Mouse (Mus musculus) forebrain, embryonic 10.5 days (tissue): ENCODE measurements around the gene Prok2. TPM values are rescaled to one million over a fixed set of nuclear protein-coding genes. Genes with fewer than 3 reads are reported as not detected.

Experiments used
- DNase-seq: peaks from one replicate; pipeline ENCODE4 v3.0.0-alpha.2; 2017; ENCODE audit warnings: low spot score; ENCODE audit errors: extremely low spot score
- H3K27ac ChIP-seq: fragments of 300-500 bp; sonication (generic); 2 replicates; pipeline ENCODE4 v1.5.1; 2016; ENCODE audit warnings: mild to moderate bottlenecking
- H3K27me3 ChIP-seq: fragments of 300-500 bp; sonication (generic); 2 replicates; pipeline ENCODE4 v1.6.1; 2016; ENCODE audit warnings: mild to moderate bottlenecking; ENCODE audit not compliant: poor library complexity, severe bottlenecking
- H3K36me3 ChIP-seq: fragments of 300-500 bp; sonication (generic); replicated peaks from 2 replicates; pipeline ENCODE4 v1.6.1; 2016; ENCODE audit warnings: mild to moderate bottlenecking, moderate library complexity
- H3K4me1 ChIP-seq: fragments of 300-500 bp; sonication (generic); 2 replicates; pipeline ENCODE4 v1.6.1; 2016
- H3K4me3 ChIP-seq: fragments of 300-500 bp; sonication (generic); 2 replicates; pipeline ENCODE4 v1.5.1; 2016; ENCODE audit warnings: mild to moderate bottlenecking, moderate library complexity
- H3K9me3 ChIP-seq: fragments of 300-500 bp; sonication (generic); 2 replicates; pipeline ENCODE4 v1.6.1; 2016; ENCODE audit warnings: mild to moderate bottlenecking, moderate library complexity
- WGBS: fragments of 180-500 bp; shearing (Covaris S2); methylation state at CpG from one replicate; pipeline ENCODE4 v1.1.7; 2016; 5-methylcytosine and 5-hydroxymethylcytosine counted together
- polyA plus RNA-seq: library from polyadenylated mRNA; unstranded; fragments of >200 nt; fragmentation: Nextera tagmentation; extraction: Ambion mirVana; gene quantifications from 2 replicates; pipeline ENCODE4 v1.2.1, GENCODE M21; 2016

Gene Prok2
- polyA plus RNA-seq, 1 experiment from 2014 or later, result 1.2 TPM

DNA sequence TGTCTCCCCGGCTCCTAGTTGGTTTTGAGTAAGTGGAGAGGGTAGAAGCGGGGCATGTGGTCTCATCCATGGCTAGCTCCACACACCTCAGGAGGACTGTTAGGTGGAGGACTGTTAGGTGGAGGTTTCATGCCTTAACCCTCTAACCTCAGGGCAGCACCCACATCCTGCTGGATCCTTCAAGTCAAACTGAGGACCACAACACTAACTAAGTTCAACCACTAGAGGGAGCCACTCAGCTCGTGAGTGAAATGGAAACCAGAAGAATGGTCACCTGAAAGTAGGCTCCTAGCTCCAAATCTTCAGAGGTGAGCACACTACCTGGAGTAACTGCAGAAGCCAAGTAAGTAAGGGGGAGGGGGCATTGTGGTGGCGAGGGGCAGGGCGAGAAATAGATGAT, 41.3 kb downstream of the Prok2 start:
- 54% methylated on average over 5 of the region's 5 CpGs for WGBS
- H3K4me3 ChIP-seq, result no peak overlapping the region
- DNase-seq, result no peak
- no peak overlapping the region for H3K27ac ChIP-seq
- H3K4me1 ChIP-seq, result no peaks in the 10 kb centered on the region
- no peaks in the 10 kb centered on the region for H3K36me3 ChIP-seq
- H3K27me3 ChIP-seq, result peaks cover 13% of the 10 kb centered on the region
- peaks cover 4% of the 10 kb centered on the region; the same call in 1 of the 2 replicates for H3K9me3 ChIP-seq

DNA sequence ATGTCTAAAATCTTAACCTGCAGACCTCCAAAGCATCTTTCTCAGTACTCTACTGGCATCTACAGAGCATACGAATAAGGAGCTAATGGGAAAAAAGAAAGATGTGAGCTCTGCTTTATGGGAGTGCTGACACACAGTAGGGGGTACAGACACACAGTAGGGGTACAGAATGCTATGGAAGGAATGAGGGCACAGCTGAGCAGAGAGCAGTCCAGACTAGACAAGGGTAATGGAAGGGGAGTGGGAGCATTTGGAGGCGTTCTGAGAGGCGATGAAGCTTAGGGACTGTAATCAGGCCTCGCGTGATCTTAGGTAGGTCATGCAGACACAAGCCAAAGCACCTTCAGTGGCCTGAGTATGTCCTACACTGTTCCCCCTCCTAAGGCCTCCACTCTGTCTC, 42.2 kb downstream of the Prok2 start:
- Histone ChIP-seq H3K4me3 (no peak overlapping the region), H3K36me3 (no peaks in the 10 kb centered on the region), H3K4me1 (no peaks in the 10 kb centered on the region), H3K27me3 (0 out of 2 replicates have a peak, but pooled peaks cover 6% of the 10 kb centered on the region), H3K9me3 (peaks cover 4% of the 10 kb centered on the region; the same call in 1 of the 2 replicates), H3K27ac (no peak overlapping the region)
- no peak for DNase-seq
- 93% methylated on average over 5 of the region's 5 CpGs for WGBS

DNA sequence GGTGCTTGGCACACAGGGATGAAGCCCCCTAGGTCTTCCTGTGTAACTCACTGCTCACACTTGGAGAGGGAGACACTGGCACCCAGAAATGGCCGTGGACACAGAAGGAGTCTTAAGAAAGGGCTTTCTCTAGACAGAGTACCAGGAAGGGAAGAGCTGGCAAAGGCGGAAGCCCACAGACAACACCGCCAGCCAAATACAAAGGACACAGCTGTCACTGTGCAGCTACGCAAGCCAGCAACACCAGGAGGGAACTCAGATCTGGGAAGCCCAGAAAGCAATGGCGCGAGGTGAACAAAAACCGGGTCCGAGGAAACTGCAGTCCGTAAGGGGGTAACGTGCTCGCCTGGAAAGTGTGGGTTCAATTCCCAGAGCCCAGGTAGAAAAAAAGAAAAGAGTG, 48.1 kb downstream of the Prok2 start:
- 82% methylated on average over 11 of the region's 11 CpGs for WGBS
- Histone ChIP-seq H3K27me3 (no peaks in the 10 kb centered on the region), H3K27ac (no peak overlapping the region), H3K4me3 (no peak overlapping the region), H3K4me1 (peaks cover 16% of the 10 kb centered on the region), H3K9me3 (no peaks in the 10 kb centered on the region), H3K36me3 (no peaks in the 10 kb centered on the region)
- no peak for DNase-seq

DNA sequence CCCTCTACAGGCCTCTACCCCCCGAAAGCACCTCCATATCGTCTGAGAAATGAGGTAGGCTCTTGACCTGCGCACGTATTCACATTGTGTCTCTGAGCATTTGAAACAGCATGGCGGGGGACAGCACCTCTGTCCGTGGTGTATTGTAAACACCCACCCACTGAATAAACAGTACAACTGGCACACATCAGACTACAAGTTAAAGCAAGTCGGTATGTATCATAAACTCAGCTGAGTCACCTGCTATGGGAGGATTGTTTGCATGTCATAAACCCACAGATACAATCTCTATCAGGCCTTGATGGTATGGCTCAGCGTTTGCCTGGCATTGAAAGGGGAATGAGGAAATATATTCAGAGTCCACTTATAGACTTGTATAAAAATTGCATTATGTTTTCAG, 48.9 kb downstream of the Prok2 start:
- no peak overlapping the region for H3K27ac ChIP-seq
- H3K9me3 ChIP-seq, result no peaks in the 10 kb centered on the region
- H3K27me3 ChIP-seq, result no peaks in the 10 kb centered on the region
- H3K36me3 ChIP-seq, result no peaks in the 10 kb centered on the region
- no peak overlapping the region for H3K4me3 ChIP-seq
- 89% methylated on average over 8 of the region's 8 CpGs for WGBS
- DNase-seq, result no peak
- H3K4me1 ChIP-seq, result peaks cover 16% of the 10 kb centered on the region

DNA sequence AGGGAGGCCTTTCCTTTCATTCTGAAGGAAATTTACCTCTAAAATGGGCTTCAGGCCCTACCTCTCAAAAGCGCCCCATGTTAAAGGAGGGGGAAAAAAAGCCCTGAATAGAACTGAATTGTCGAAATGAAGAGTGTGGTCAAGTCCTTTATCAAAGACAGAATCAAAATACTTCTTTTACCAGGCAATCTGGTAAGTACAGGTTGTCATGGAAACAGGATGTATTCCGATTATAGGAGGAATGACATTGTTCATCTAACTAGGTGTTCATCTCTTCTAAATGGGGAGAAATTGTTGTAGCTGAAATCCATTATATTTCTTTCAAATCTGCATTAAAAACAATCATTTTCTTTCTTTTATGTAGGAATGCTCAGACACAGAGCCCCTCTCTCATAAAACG, 51.7 kb downstream of the Prok2 start:
- Histone ChIP-seq H3K4me3 (no peak overlapping the region), H3K4me1 (peaks cover 40% of the 10 kb centered on the region), H3K27me3 (no peaks in the 10 kb centered on the region), H3K27ac (no peak overlapping the region), H3K9me3 (no peaks in the 10 kb centered on the region), H3K36me3 (no peaks in the 10 kb centered on the region)
- 73% methylated on average over 4 of the region's 4 CpGs for WGBS
- DNase-seq, result no peak

DNA sequence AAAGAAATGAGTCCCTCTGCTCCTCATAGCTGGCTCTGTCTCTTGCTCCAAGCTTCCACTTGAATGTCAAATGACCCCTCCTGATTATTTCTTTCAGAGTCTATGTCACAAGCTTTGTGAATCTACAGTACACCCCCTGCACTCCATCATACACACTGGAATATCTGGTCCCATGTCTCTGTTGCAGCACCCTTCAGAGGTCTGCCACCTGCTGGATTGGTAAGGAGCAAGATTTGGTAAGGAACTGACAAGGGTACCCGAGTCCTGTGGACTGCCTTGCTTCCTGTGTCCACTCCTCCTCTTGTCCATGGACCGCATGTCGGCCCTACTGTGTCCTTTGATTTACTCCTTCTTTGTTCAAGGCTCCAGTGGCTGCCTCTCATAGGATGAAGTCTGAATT, 54.4 kb downstream of the Prok2 start:
- Histone ChIP-seq H3K27ac (no peak overlapping the region), H3K27me3 (peaks cover 23% of the 10 kb centered on the region), H3K4me3 (no peak overlapping the region), H3K4me1 (peaks cover 58% of the 10 kb centered on the region), H3K36me3 (no peaks in the 10 kb centered on the region), H3K9me3 (no peaks in the 10 kb centered on the region)
- 80% methylated on average over 3 of the region's 3 CpGs for WGBS
- no peak for DNase-seq

DNA sequence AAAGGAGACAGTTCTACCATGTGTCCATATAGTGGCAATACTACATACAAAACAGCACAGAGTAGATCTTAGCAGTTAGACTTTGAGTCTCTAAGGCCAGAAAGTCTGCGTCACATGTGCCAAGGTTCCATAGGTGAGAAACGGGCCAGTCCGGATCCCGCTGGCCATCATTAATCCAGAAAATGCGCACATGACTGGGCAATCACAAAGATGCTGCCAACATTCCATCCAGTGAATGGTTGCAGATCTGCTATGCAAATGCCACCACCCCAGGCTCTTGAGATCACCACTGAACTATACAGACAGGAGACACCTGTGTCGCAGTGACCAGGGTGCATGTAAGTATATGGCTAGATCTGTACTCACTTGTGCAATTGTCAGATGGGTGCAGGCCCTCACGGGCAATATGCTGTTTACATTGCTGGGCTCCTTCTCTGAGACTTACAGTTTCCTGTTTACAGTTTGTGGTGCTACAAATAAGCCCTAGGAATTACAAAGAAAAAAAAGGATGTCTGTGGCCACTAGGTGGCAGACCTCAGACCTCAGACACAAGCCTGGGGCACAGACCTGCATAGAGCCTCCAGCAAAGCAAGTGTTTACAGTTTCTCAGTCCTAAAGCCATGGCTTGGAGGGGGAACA, 55.6 kb downstream of the Prok2 start:
- Histone ChIP-seq H3K9me3 (no peaks in the 10 kb centered on the region), H3K27me3 (peaks cover 29% of the 10 kb centered on the region), H3K4me1 (peaks cover 70% of the 10 kb centered on the region), H3K27ac (peak overlapping the region; percentile 4; the same call in 1 of the 2 replicates), H3K36me3 (no peaks in the 10 kb centered on the region), H3K4me3 (no peak overlapping the region)
- WGBS, result 71% methylated on average over 7 of the region's 7 CpGs
- DNase-seq, result peak; percentile 54

DNA sequence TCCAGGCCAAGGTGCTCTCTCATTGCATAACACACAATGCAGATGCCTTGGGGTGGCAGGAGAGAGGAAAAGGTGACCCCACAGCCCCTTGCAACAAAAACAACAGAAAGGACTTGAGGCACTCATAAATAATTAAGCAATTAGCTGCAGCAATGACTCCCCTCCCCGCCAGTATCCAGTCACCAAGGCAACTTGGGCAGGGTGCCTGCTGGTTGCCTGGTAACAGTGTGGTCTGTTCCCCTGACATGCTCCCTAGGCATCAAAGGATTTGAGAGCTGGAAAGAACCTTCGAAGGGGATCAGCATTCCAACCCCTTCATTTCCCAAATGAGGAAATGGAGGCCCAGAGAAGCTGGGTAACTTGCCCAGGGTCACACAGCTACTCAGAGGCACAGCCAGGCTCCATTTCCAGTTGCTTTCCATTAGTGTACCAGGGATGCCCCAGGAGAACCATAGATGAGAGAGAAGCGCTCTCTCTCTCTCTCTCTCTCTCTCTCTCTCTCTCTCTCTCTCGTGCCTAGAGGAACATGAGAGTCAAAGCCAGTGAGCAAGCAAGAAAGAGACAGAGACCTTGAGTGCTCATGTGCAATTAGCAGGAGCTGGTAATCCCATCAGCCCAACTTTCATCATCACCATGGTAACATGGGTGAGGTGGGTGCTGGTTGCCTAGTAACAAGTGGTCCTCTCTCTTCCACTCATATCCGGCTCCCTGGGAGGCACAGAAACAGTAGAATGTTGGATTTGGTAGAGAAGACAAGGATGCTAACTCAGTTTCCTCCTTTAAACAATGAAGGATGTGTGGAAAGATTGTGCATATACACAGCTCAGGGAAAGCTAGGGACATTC, 56.5 kb downstream of the Prok2 start:
- H3K36me3 ChIP-seq, result no peaks in the 10 kb centered on the region
- peaks cover 38% of the 10 kb centered on the region for H3K27me3 ChIP-seq
- 0 out of 2 replicates have a peak overlapping the region, but pooled peaks have one; percentile 0 for H3K4me3 ChIP-seq
- WGBS, result 28% methylated on average over 5 of the region's 5 CpGs
- no peaks in the 10 kb centered on the region for H3K9me3 ChIP-seq
- peak overlapping the region; percentile 41; the same call in 1 of the 2 replicates for H3K27ac ChIP-seq
- peak; percentile 71 for DNase-seq
- H3K4me1 ChIP-seq, result peaks cover 70% of the 10 kb centered on the region

DNA sequence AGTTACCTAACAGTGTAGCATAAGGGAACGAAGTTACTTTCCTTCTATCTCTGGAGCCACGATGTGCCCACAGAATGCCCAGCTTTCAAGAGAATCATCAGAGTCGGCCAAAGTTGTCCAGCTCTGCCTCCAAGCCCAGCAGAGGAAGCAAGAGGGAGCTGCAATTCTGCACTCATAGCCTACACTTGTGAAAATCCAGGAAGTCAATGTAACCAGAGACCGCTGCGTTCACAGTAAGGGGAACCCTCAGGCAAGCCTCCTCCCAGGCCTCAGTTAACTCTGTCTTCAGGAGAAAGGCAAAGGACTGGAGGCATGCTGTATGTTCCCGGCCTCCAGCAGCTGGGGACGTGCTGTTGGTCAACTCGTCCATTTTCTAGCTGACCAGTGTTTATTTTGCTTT, 58.9 kb downstream of the Prok2 start:
- Histone ChIP-seq H3K4me1 (peaks cover 78% of the 10 kb centered on the region), H3K36me3 (no peaks in the 10 kb centered on the region), H3K4me3 (peak overlapping the region; percentile 87), H3K27me3 (peaks cover 48% of the 10 kb centered on the region), H3K27ac (peak overlapping the region; percentile 92), H3K9me3 (no peaks in the 10 kb centered on the region)
- peak; percentile 26 for DNase-seq
- 46% methylated on average over 8 of the region's 8 CpGs for WGBS

DNA sequence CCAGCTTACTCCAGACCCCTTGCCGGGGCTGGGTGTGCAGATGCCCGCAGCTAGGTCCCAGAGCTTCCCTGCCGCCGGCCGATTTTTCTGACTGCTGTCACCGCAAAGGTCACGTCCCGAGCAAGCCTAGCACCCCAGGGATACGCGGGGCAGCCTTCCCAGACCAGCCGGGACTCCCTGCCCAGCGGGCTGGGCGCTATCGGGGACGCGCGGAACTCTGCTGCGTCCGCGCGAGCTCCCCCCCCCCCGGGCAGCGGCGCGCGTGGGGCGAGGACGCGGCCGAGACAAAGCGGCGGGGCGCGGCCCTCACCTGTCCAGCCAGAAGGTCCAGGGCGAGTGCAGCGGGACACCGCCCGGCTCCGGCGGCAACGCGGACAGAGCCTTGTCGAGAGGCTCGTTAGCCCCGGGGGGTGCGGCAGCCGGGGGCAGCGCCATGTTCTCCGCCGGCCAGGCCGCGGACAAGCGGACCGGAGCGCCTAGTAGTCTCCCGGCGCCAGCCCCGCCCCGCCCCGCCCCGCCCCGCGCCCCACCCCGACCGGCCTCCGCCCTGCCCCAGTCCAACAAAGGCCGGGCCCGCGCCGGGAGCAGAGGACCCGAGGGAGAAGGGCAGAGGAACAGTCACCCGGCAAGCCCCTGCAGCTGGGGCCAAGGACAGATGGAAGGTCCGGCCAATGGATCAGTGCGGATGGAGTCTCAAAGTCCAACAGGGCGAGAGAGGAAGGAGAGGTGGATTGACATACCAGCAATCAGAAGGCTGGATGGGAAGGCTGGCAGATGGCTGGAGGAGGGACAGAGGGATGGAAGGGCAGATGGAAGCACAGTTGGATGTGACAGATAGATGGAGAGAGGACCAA, 59.6 kb downstream of the Prok2 start, which contains the start of the genes Eif4e3 and Gm20696:
Eif4e3 (minus strand) TSS at position 454 of the 854 bp plus-strand sequence.
Gm20696 (minus strand) TSS at position 480 of the 854 bp plus-strand sequence.
- peak; percentile 73 for DNase-seq
- Histone ChIP-seq H3K27ac (peak within 1 kb of the TSS; percentile 92), H3K9me3 (no peaks in the 10 kb centered on the region), H3K4me3 (peak within 1 kb of the TSS; percentile 87), H3K36me3 (no peaks in the 10 kb centered on the region), H3K27me3 (peaks cover 48% of the 10 kb centered on the region), H3K4me1 (peaks cover 74% of the 10 kb centered on the region)
- under 1% methylated on average over 67 of the region's 75 CpGs for WGBS

DNA sequence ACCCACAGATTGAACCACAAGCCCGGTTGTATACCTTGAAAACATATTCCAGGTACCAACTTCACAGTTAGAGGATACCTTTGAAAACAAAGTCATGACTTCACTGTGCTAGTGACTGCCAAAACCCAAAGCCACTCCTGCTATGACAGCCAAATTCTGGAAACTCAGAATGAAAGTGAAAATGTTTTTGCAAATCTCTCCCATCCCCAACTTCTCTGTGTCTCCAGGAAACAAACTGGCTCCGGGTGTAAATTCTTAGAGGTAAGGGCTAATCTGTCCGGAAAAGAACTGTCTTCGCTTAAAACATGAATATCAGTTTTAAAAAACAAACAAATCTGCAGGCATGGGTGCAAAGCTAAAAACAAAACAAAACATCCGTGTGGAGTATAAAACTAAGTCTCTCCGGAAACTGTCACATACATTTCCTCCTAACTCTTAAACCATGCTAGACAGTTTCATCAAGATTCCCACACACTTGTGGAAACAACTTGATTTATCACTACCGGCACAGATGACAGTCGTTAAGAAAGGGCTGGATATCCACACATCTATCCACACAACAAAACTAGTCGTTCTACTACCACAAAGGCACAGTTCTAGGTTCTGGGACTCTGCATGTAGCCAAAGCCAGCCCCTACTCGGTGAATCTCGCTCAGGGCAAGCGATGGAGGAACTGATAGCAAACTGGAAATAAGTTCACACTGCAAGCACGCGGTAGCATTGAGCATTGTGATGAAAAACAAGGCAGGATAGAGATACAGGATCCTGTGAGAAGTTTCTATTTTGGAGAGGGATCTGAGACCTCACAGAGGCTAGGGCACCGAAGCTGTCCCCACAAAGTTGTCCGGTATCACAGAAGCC, 60.5 kb downstream of the Prok2 start:
- 39% methylated on average over 16 of the region's 16 CpGs for WGBS
- Histone ChIP-seq H3K9me3 (no peaks in the 10 kb centered on the region), H3K4me1 (peaks cover 65% of the 10 kb centered on the region), H3K4me3 (peak overlapping the region; percentile 87), H3K27me3 (peaks cover 48% of the 10 kb centered on the region), H3K36me3 (no peaks in the 10 kb centered on the region), H3K27ac (peak overlapping the region; percentile 92)
- DNase-seq, result peak; percentile 43

DNA sequence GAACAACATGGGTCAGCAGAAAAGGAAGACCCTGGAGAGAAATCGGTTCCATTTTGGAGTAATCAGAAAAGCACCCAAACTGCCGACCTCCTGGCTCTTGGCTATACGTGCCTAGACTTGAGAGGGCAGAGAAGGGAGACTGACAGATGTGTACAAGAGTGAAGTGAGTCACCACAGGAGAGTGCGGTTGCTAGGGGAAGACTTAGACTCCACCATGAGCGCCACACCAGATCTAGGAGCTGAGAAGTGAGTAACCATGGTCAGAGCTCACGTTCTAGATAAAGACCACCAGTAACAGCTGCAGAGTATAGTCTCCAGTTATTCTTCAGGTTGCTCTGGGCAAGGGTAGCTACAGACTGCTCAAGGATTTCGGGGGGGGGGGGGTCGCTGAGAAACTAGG, 63.0 kb downstream of the Prok2 start:
- no peaks in the 10 kb centered on the region for H3K36me3 ChIP-seq
- 80% methylated on average over 8 of the region's 8 CpGs for WGBS
- peaks cover 37% of the 10 kb centered on the region for H3K27me3 ChIP-seq
- no peak overlapping the region for H3K27ac ChIP-seq
- no peak overlapping the region for H3K4me3 ChIP-seq
- no peaks in the 10 kb centered on the region for H3K9me3 ChIP-seq
- DNase-seq, result no peak
- peaks cover 41% of the 10 kb centered on the region for H3K4me1 ChIP-seq
